Mouse (Mus musculus) embryonic facial prominence, embryonic 13.5 days (tissue): ENCODE results near the gene Ldah. TPM values are rescaled to one million over a fixed set of nuclear protein-coding genes. Genes with fewer than 3 reads are reported as not detected.

ENCODE experiments used
- ATAC-seq: fragments of 200-750 bp; cut with Nextera tagmentation; 2 replicates; pipeline ENCODE4 v1.8.0; 2017; ENCODE audit warnings: low read depth; ENCODE audit not compliant: insufficient number of reproducible peaks, insufficient read depth, low FRiP score, low TSS enrichment
- H3K27ac ChIP-seq: fragments of 300-500 bp; sonication (generic); 2 replicates; pipeline ENCODE4 v1.5.1; 2015; ENCODE audit warnings: moderate library complexity, mild to moderate bottlenecking, inconsistent platforms
- H3K27me3 ChIP-seq: fragments of 300-500 bp; sonication (generic); 2 replicates; pipeline ENCODE4 v1.6.1; 2015; ENCODE audit warnings: mild to moderate bottlenecking, inconsistent platforms
- H3K36me3 ChIP-seq: fragments of 300-500 bp; sonication (generic); 2 replicates; pipeline ENCODE4 v1.6.1; 2015; ENCODE audit warnings: mild to moderate bottlenecking, inconsistent platforms
- H3K4me1 ChIP-seq: fragments of 300-500 bp; sonication (generic); 2 replicates; pipeline ENCODE4 v1.6.1; 2015; ENCODE audit warnings: inconsistent platforms
- H3K4me2 ChIP-seq: fragments of 300-500 bp; sonication (generic); 2 replicates; pipeline ENCODE4 v1.6.1; 2015; ENCODE audit warnings: moderate library complexity, mild to moderate bottlenecking, inconsistent platforms
- H3K4me3 ChIP-seq: fragments of 300-500 bp; sonication (generic); 2 replicates; pipeline ENCODE4 v1.5.1; 2015; ENCODE audit warnings: mild to moderate bottlenecking, inconsistent platforms
- H3K9ac ChIP-seq: fragments of 300-500 bp; sonication (generic); 2 replicates; pipeline ENCODE4 v1.6.1; 2015; ENCODE audit warnings: mild to moderate bottlenecking, inconsistent platforms
- H3K9me3 ChIP-seq: fragments of 300-500 bp; sonication (generic); 2 replicates; pipeline ENCODE4 v1.6.1; 2016; ENCODE audit warnings: inconsistent platforms
- WGBS: fragments of 180-500 bp; shearing (Covaris S2); methylation state at CpG from one replicate; pipeline ENCODE4 v1.1.7; 2015; ENCODE audit warnings: mixed read lengths; 5-methylcytosine and 5-hydroxymethylcytosine counted together
- polyA plus RNA-seq: library from polyadenylated mRNA; unstranded; fragments of >200 nt; fragmentation: Nextera tagmentation; extraction: Ambion mirVana; gene quantifications from 2 replicates; pipeline ENCODE4 v1.2.1, GENCODE M21; 2015

Ldah gene
- polyA plus RNA-seq, 1 experiment from 2014 or later = 65.0 TPM

DNA sequence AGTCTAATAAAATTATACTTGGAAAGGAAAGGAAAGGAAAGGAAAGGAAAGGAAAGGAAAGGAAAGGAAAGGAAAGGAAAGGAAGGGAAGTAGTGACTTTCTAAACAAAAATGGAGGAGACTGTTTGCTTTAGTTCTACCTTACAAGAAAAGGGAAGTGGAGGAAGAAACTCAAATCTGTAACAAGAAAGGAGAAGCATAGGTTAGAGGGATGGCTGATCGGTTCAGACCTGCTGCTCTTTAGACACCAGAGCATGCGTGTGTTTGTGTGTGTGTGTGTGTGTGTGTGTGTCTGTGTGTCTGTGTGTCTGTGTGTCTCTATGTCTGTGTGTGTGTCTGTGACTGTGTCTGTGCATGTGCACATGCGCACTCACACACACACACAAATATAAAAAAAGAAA is 23.2 kb downstream of the Ldah start:
- no peak overlapping the region for H3K4me2 ChIP-seq
- H3K4me3 ChIP-seq = no peak overlapping the region
- ATAC-seq = no peak
- no peak overlapping the region for H3K9ac ChIP-seq
- H3K27ac ChIP-seq = no peak overlapping the region
- peaks cover 31% of the 10 kb centered on the region for H3K36me3 ChIP-seq
- WGBS = 98% methylated on average over 3 of the region's 3 CpGs
- no peaks in the 10 kb centered on the region for H3K9me3 ChIP-seq
- H3K27me3 ChIP-seq = no peaks in the 10 kb centered on the region
- no peaks in the 10 kb centered on the region for H3K4me1 ChIP-seq

GRCm38 (mm10) chr12:8232679-8233078 is 24.8 kb downstream of the Ldah start:
- H3K36me3 ChIP-seq = peaks cover 29% of the 10 kb centered on the region
- 80% methylated on average over 3 of the region's 3 CpGs for WGBS
- H3K4me1 ChIP-seq = no peaks in the 10 kb centered on the region
- no peak for ATAC-seq
- no peaks in the 10 kb centered on the region for H3K9me3 ChIP-seq
- no peak overlapping the region for H3K4me2 ChIP-seq
- H3K4me3 ChIP-seq = no peak overlapping the region
- no peak overlapping the region for H3K9ac ChIP-seq
- no peaks in the 10 kb centered on the region for H3K27me3 ChIP-seq
- H3K27ac ChIP-seq = no peak overlapping the region

GRCm38 (mm10) chr12:8242181-8242580 is 34.3 kb downstream of the Ldah start:
- WGBS = 56% methylated on average over 3 of the region's 3 CpGs
- H3K27ac ChIP-seq = no peak overlapping the region
- ATAC-seq = no peak

GRCm38 (mm10) chr12:8244746-8245145 is 36.8 kb downstream of the Ldah start:
- no peak overlapping the region for H3K4me3 ChIP-seq
- H3K36me3 ChIP-seq = peaks cover 7% of the 10 kb centered on the region
- peaks cover 25% of the 10 kb centered on the region for H3K4me1 ChIP-seq
- no peaks in the 10 kb centered on the region for H3K27me3 ChIP-seq
- no peak overlapping the region for H3K9ac ChIP-seq
- ATAC-seq = no peak
- H3K9me3 ChIP-seq = no peaks in the 10 kb centered on the region
- no peak overlapping the region for H3K4me2 ChIP-seq
- no peak overlapping the region for H3K27ac ChIP-seq
- WGBS = 59% methylated on average over 4 of the region's 4 CpGs

More at GRCm38 (mm10) chr12:8242181-8242580, 34.3 kb downstream of the Ldah start:
- H3K27me3 ChIP-seq = no peaks in the 10 kb centered on the region
- no peak overlapping the region for H3K9ac ChIP-seq
- peaks cover 25% of the 10 kb centered on the region for H3K4me1 ChIP-seq
- H3K36me3 ChIP-seq = peaks cover 11% of the 10 kb centered on the region
- H3K9me3 ChIP-seq = no peaks in the 10 kb centered on the region
- H3K4me2 ChIP-seq = no peak overlapping the region
- H3K4me3 ChIP-seq = no peak overlapping the region

- H3K4me2 ChIP-seq = no peak overlapping the region
- no peak overlapping the region for H3K4me3 ChIP-seq
- 55% methylated on average over 2 of the region's 2 CpGs for WGBS
- no peak overlapping the region for H3K27ac ChIP-seq
- no peaks in the 10 kb centered on the region for H3K9me3 ChIP-seq
- H3K4me1 ChIP-seq = no peaks in the 10 kb centered on the region
- no peaks in the 10 kb centered on the region; the same call in 1 of the 2 replicates for H3K36me3 ChIP-seq
- no peak for ATAC-seq
- no peaks in the 10 kb centered on the region for H3K27me3 ChIP-seq
- H3K9ac ChIP-seq = no peak overlapping the region
Observed at GRCm38 (mm10) chr12:8260297-8260696, 52.4 kb downstream of the Ldah start.

- no peaks in the 10 kb centered on the region for H3K9me3 ChIP-seq
- no peaks in the 10 kb centered on the region for H3K36me3 ChIP-seq
- 87% methylated on average over 7 of the region's 7 CpGs for WGBS
- no peaks in the 10 kb centered on the region for H3K27me3 ChIP-seq
- no peak overlapping the region for H3K27ac ChIP-seq
- H3K4me1 ChIP-seq = no peaks in the 10 kb centered on the region
- no peak overlapping the region for H3K4me2 ChIP-seq
- H3K4me3 ChIP-seq = no peak overlapping the region
- no peak for ATAC-seq
- H3K9ac ChIP-seq = no peak overlapping the region
Observed at GRCm38 (mm10) chr12:8266311-8266710, 58.4 kb downstream of the Ldah start.

DNA sequence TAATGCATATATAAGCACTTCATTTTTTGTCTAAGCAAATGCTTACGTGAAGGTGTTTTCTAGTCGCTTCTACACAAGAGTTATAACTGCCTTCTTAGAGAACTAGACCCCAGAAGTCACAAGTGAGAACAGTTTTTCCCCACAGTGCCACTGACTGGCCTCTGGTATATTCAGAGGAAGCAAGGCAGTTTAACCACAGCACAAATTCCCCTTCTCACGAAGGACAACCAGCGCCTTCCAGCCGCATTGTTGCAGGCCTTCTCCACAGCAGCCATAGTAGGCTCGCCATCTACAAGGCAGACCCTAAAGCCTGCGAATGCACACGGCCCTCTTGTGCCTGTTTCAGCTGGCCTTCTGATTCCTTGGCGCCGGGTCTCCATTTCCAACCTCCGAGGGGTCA is 61.7 kb downstream of the Ldah start:
- H3K9me3 ChIP-seq = no peaks in the 10 kb centered on the region
- 89% methylated on average over 11 of the region's 11 CpGs for WGBS
- H3K4me3 ChIP-seq = no peak overlapping the region
- no peak overlapping the region for H3K9ac ChIP-seq
- ATAC-seq = no peak
- no peak overlapping the region for H3K4me2 ChIP-seq
- H3K4me1 ChIP-seq = no peaks in the 10 kb centered on the region
- H3K36me3 ChIP-seq = no peaks in the 10 kb centered on the region
- no peaks in the 10 kb centered on the region for H3K27me3 ChIP-seq
- H3K27ac ChIP-seq = no peak overlapping the region

GRCm38 (mm10) chr12:8271405-8271804 is 63.5 kb downstream of the Ldah start:
- H3K27ac ChIP-seq = no peak overlapping the region
- WGBS = 89% methylated on average over 2 of the region's 2 CpGs
- ATAC-seq = no peak
- H3K36me3 ChIP-seq = 0 out of 2 replicates have a peak, but pooled peaks cover 3% of the 10 kb centered on the region
- no peak overlapping the region for H3K4me2 ChIP-seq
- no peaks in the 10 kb centered on the region for H3K4me1 ChIP-seq
- no peak overlapping the region for H3K4me3 ChIP-seq
- no peaks in the 10 kb centered on the region for H3K27me3 ChIP-seq
- H3K9me3 ChIP-seq = no peaks in the 10 kb centered on the region
- H3K9ac ChIP-seq = no peak overlapping the region

- Histone ChIP-seq H3K9ac (no peak overlapping the region), H3K9me3 (no peaks in the 10 kb centered on the region), H3K27ac (no peak overlapping the region), H3K4me1 (no peaks in the 10 kb centered on the region), H3K36me3 (0 out of 2 replicates have a peak, but pooled peaks cover 3% of the 10 kb centered on the region), H3K4me2 (no peak overlapping the region), H3K4me3 (no peak overlapping the region), H3K27me3 (no peaks in the 10 kb centered on the region)
- 96% methylated on average over 6 of the region's 6 CpGs for WGBS
- ATAC-seq = no peak
Observed at GRCm38 (mm10) chr12:8273471-8274171, 65.7 kb downstream of the Ldah start.

- no peak overlapping the region for H3K4me3 ChIP-seq
- H3K4me2 ChIP-seq = no peak overlapping the region
- ATAC-seq = no peak
- 89% methylated on average over 4 of the region's 4 CpGs for WGBS
- H3K27me3 ChIP-seq = no peaks in the 10 kb centered on the region
- no peak overlapping the region for H3K9ac ChIP-seq
- no peaks in the 10 kb centered on the region for H3K9me3 ChIP-seq
- H3K4me1 ChIP-seq = no peaks in the 10 kb centered on the region
- H3K27ac ChIP-seq = no peak overlapping the region
- H3K36me3 ChIP-seq = 0 out of 2 replicates have a peak, but pooled peaks cover 3% of the 10 kb centered on the region
Observed at GRCm38 (mm10) chr12:8275424-8275823, 67.5 kb downstream of the Ldah start.

DNA sequence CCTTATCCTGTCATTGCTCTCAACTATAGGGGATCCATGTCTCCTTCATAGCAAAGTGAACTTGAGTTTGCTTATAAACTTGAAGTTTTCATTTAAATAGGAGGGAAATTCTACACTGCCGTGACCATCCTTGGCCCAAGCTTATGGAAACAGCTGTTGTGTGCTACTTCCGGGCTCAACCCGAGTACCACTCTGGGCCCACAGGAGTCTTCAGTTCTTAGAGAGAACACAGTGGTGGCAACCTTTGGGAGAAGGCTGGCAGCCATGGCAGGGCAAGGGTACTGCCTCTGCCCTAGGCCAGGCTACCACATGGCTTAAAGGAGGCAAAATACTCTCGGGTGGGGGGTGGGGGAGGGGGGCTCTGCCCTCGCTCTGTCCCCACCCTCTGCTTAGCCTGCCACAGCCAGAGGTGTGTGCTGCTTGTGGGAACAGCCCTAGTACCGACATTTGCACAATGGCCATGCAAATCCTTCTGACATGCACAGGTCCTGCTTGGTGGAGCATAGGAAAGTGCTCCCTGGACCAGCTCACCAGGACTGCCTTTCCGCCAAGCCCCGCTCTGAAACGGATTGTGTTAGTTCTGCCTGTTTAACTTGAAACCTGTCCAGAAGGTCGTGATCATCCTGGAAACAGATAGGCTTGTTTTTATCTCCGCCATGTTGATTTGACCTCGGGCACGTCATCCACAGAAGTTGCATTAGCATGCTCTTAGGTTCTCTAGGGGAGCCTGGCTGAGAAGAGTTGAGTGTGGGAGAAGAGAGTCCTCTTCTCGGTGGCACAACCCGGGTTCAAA is 73.5 kb downstream of the Ldah start:
- H3K36me3 ChIP-seq = peaks cover 34% of the 10 kb centered on the region
- H3K4me2 ChIP-seq = no peak overlapping the region
- ATAC-seq = peak; percentile 57
- no peaks in the 10 kb centered on the region for H3K9me3 ChIP-seq
- no peak overlapping the region for H3K4me3 ChIP-seq
- no peaks in the 10 kb centered on the region for H3K4me1 ChIP-seq
- H3K27ac ChIP-seq = no peak overlapping the region
- no peak overlapping the region for H3K9ac ChIP-seq
- H3K27me3 ChIP-seq = no peaks in the 10 kb centered on the region
- 74% methylated on average over 15 of the region's 15 CpGs for WGBS

DNA sequence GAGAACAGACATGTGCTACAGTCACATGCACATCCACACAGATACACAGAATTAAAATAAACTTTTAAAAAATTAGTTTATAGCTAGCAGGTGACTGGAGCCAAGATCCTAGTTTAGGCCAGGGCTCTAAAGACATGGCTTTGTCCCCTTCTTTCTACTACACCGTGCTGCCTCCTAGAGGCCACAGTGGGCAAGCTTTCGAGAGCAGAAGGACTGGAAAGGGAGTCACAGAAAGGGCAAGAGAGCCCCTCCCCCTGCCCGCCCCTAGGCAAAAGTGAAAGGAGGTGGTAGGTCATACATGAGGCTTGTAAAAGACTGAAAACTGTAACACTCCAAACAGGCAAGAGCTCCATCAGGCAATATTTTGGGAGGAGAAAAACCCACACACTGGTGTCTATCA is 80.1 kb downstream of the Ldah start:
- 65% methylated on average over 3 of the region's 3 CpGs for WGBS
- H3K4me3 ChIP-seq = no peak overlapping the region
- H3K4me2 ChIP-seq = no peak overlapping the region
- no peak overlapping the region for H3K27ac ChIP-seq
- H3K36me3 ChIP-seq = peaks cover 32% of the 10 kb centered on the region
- no peak overlapping the region for H3K9ac ChIP-seq
- H3K27me3 ChIP-seq = no peaks in the 10 kb centered on the region
- H3K9me3 ChIP-seq = no peaks in the 10 kb centered on the region
- ATAC-seq = no peak
- H3K4me1 ChIP-seq = 0 out of 2 replicates have a peak, but pooled peaks cover 8% of the 10 kb centered on the region
